Mouse (Mus musculus) WW6 (cell line): ENCODE measurements around the gene Plxna2.

Experiments used
- DNase-seq: peaks from one replicate; pipeline ENCODE4 v3.0.0-alpha.2; 2013; ENCODE audit warnings: low read depth, low spot score

The Plxna2 gene

DNA sequence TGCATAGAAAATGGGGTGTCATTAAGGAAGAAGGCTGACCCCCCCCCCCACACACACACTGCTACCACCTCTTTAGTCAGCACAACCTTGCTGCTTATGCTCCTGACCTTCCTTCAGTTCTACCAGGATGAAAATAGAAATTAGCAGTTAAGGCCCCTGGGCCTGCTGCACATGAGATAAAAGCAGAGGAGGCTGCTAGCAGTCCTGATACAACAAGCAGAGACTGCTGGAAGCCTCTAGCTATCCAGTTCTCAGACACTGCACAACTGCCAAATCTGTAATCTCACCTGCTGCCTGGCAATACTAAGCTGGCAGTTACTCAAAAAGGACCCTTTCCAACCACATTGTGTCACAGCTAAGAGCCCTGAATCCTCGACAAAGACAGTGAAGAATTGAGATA lies 197.5 kb downstream of the Plxna2 start:
- no peak for DNase-seq

DNA sequence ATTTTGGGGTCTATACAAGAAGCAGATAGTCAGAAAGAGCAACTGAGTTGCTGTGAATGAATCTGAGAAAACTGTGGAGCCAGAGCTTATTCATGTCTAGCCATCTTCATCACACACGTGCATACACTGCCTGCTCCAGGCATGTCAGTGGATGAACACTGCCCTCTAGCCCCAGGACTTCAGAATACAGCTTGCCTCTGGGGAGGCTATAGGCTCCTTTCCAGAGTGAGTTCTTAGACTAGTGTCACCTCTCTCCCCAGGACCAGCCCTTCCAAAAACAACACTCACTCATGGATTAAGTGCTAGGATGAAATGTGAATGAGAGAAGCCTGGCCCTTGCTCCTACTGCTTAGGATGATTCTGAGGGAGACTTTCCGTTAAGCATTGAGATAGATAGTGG lies 198.9 kb downstream of the Plxna2 start:
- DNase-seq, result peak; percentile 26

DNA sequence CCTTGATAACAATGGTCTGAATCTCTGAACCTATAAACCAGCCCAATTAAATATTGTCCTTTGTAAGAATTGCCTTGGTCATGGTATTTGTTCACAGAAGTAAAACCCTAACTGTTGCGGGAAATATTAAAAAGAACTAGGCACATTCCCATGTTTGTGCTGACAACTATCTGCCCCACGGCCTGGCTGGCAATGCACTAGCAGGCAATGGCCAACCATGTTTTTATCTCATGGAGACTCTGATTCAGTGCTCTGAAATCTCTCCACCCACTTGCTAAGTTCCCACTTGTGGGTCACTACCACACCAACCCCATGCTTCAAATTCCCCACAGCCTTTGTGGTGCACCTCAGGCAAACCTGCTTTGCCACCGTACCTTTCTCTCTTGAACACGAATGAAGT lies 202.9 kb downstream of the Plxna2 start:
- no peak for DNase-seq

DNA sequence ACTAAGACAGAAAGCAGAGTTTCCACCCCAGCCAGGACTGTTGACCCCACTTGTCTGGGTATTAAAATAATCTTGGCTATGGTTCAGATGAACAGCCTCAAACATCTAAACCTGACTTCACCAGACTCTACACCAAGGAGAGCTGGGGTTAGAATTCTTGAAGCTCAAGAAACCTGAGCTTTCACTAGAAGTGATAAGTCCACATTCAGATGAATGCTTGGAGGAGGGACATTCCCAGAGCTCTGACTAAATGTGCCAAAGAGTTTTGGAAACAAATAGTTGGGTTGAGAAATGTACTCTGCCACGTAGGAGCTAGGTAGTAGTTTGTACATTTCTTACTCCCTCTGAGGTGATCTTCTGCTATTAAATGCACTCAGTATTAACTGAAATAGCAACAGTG lies 203.7 kb downstream of the Plxna2 start:
- no peak for DNase-seq

DNA sequence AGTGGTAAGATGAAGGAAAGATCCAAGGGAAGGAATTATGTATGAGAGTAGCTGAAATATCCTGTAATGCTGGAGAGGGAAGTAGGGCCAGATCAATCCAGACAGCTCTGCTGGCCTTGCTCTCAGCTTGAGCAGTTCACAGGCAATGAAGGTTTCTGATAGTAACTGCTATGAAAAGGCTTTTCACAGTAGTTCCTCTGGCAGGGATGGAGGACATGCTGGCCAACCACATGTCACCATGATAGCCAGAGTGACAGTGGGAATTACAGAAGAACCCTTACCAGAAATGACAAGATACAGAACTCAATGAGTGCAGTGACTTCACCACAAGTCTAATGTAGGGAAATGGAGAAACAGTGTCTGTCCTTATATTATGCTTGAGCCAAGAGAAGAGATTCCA lies 210.3 kb downstream of the Plxna2 start:
- DNase-seq, result no peak

DNA sequence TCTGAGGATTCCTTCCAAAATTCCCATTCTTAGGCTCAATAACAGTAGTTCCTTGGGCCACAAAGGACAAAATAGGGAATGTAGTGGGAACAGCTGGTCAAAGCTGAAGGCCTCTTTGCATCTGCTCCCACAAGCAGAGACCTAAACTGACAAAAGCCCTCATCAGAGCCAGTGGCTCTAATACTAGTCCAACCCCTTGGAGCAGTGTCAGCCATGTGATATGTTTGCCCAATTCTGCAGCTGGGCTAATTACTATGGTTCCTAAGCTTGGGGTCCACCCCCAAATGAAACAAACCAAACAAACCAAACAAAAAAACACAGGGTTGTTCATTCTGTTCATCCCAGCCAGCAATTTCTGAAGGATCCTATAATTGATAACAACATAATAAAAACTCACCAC lies 217.2 kb downstream of the Plxna2 start:
- no peak for DNase-seq

DNA sequence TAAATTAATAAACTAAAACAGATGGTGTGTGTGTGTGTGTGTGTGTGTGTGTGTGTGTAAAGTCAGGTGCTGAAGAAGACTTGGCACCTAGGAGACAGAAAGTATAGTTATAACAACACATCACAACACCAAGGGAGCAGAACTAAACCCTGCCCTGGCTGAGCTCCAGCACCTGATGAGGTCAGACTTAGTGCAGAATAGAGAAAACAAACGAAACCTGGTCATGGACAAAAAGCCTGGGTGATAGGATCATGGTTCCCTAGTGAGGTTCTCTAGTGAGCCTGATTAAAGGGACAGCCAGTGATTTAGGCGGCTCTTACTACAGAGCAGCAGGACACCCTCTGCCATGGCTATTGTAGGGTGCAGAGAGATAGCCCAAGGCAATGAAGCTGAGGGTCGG lies 218.2 kb downstream of the Plxna2 start:
- DNase-seq, result no peak

DNA sequence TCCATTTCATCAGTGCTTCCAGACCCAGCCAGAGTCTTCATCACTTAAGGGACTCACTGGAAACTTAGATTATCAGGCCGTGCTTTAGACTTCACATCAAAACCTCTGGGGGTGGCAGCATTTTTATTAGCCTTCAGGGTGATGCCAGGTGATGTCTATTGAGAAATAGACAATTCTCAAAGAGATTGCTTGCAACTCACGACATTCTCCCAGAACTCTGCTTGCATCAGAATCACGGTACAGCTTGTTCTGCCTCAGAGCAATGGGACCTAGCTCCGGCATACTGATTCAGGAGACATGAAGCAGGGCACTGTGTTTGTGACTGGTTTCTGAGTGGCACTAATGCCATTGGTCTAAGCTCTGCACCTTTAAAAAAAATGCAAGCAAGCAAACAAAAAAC lies 218.7 kb downstream of the Plxna2 start:
- DNase-seq, result no peak

DNA sequence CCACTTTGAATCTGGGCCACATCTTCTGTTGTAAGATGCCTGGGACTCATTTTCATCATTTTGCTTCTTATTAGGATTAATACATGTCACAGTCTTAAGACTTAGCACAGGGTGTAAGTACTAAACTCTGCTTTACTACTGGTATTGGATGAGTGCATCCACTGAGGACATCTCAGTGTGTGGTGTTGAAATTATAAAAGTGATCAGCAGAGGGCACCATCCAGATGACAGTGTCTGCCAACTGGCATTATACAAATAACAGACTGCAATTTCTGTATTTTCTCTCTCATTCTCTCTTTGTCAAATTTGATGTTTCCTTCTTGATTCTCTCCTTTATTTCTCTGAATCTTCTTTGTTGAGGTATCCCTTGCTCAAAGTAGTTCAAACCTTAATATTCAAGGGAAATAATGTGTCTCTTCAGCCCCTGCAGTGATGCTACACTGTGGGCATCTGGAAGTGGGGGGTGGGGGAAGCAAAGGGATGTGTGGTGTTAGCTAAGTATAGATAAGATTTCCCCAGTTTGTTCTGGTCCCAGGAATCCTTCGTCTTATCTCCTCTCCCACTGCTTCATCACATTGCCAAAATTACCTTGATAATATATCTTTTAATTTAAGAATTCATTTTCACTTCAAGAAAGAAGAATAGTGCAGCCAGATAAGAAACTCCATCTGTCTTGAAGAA lies 221.4 kb downstream of the Plxna2 start:
- DNase-seq, result no peak

DNA sequence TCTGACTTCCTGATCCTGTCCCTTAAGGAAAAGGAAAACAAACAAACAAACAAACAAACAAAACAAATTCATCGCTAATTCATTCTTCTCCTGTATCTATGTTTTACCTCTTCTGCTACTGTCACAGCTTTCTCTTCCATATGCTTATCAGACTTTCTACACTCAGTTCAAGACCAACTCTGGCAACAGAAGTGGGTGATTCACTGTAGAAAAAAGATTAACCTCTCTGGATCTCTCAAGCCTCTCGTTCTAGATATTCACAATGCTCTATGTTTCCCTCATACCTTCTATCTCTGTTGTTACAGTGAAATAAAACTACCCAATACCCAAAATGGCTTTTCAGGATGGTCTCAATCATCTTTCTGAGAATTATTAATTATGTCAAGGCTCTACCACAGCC lies 225.0 kb downstream of the Plxna2 start:
- no peak for DNase-seq

DNA sequence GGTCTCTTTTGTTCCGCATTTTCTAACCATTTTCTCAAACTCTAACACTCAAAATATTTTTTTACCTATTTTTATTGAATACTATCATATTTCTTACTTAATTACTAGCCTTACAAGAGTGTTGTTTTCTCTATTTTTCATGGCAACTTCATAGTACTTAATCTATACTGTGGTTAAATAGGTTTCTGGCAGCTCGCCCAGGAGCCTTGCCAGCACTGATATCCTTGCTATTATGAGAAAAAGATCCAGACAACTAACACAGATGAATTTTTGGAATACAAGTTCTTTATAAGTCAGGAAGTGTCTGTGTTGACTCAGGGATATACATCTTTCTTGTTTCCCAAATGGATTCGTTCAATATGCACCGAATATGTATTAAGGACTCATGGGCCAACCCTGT lies 229.0 kb downstream of the Plxna2 start:
- no peak for DNase-seq

DNA sequence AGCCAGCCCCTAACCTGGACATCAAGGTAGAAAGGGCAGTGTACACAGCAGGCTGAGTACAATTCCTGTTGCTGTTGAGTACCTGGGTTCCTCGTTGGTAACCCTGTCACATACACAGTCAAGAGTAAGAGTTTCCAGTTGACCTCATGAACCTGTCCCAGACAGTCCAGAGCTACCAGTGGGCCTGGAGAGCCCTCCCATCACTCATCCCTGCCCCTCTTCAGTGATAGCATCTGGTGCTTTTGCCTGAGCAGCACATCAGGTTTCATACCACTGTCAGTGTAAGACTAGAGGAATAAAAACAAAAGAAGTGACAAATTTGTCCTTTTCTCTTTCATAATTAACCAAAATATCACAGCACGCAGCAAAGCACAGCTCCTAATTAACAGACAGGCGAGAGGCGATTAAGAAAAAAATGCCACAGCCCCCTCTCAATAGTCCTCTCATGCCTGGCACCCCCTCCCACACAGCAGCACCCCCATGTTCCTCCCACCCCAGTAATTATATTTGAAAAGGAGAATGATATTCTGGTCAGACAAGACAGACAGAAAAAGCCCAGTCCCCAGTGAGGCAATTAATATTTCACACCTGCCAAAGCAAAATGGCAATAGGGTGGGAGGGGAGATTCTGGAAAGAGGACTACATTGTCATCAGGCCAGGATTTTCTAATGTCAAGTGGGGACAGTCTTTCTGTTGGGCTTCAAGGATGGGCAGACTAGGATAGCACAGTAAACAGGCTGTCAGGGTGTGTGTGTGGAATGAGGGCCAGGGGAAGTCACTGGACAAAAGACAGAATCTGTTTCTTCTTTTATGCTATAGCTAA lies 233.4 kb downstream of the Plxna2 start:
- no peak for DNase-seq

DNA sequence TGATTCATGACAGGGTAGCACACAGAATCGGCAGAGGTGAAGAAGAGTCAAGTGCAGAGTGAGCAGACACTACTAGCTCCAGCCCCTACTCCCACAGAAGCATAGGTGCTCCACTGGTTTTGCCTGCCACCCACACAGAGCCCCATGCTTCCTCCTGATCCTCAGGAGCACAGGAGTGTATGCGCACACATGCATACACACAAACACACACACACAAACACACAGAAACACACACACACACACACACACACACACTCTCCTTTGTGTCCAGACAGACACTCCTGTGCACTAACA lies 234.0 kb downstream of the Plxna2 start:
- DNase-seq, result no peak
